Mouse (Mus musculus): ENCODE results near the gene Kcnd2.
A peak's percentile ranks its signal among the peaks of the same experiment; 100 is the strongest.

Kcnd2 gene

DNA sequence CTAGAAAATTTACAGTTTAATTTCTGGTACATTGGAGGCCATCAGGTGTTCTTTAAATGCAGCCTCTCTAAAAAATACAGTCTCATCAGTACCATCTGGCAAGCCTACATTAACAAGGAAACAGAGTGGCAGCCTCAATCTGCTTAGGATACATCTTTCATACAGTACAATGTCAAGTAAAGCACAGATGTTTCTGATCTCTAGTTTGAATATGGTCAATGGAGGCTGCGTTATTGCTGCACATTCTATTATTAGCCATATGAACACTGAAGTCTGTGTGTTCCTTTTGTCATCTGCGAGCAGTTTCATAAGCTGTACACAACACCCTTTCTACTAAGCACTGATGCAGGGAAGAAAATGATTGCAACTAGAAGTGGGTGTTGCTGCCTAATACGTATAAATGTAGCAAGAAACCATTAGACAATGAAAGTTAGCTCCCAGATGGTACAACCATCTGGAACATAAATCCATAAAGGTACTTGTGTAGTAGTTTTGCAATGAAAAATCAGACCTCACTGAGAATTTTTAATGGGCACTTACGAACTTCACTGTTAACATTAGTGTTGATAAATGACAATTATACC is 209.0 kb downstream of the Kcnd2 start:
- DNase-seq, result no peak

DNA sequence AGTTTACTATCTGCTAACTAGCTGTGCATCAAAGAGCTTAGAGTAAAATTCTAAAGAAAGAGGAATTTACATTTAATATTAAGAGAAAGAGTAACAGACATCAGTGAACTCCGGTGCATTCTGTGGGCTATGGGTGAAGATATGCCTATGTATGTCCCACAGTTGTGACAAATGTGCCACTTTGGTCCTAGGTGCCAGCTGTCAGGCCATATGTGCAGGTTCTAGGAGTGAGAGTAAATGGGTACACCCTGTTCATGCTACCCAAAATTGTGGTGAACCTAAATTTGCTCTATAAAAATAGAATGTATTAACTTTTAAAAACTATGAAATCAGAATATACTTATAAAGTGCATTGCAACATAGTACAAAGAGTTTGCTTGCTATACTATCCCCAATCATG is 215.8 kb downstream of the Kcnd2 start:
- DNase-seq, result no peak

DNA sequence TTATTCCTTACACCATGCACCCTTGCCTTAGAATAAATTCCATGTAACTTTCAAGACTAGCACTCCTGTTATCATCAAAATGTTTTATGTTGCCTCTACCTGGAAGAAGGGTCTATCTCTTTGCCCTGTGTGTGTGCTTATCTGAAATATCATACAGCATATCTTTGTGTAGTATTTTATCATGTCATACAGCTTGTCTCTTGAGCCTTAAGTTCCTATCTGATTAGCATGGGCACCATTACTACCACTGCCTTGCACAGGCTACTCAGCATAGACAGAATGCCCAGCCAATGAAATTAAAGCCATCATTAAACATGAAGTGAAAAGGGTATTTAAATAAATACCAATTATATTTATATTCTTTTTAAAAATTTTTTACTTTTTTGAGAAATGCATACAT is 249.4 kb downstream of the Kcnd2 start:
- DNase-seq, result no peak

DNA sequence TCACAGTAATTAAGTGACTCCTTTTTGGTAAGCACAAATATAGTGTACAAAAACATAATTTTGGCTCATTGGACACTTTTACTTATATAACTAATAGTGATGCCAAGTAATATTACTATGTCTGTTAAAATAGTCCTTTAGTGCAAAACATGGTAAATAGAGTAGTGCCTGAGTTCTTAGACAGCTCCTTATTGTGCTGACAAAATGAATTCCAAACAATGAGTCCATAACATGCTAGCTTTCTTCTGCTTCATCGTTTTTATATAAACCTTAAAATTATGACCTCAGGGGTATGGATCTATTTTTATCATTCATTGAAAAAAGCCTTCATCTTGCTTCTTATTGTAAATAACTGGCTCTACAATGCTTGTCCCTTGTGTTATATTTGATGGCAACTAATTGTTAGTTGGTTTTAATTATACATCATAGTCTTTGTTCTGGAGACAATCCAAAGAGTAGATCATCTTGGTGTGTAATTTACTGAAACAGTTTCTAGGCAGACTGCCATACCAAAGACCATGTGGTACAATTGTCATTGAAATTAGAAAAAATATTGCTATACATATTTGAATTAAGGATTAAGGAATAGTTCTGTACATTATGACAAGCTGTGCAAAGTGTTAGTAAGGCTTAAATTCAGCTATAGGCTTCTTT is 256.7 kb downstream of the Kcnd2 start:
- DNase-seq, result no peak

DNA sequence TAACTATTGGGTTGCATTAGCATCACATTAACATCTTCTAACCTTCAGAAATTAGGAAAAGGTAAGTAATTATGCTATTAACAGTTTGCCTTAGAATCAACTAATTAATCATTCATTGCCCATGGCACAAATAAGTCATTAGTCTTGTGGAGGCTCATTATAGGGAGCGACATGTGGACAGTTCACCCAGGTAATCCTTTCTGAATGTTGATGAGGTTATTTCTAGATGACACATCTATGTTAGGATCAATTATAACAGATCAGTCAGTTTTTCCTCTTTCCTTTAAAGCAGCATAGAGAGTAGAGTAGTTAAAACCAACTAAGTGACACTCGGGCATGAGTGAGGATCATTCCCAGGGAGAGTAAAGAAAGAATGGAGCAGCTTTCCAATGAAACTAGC is 267.4 kb downstream of the Kcnd2 start:
- DNase-seq, result no peak

DNA sequence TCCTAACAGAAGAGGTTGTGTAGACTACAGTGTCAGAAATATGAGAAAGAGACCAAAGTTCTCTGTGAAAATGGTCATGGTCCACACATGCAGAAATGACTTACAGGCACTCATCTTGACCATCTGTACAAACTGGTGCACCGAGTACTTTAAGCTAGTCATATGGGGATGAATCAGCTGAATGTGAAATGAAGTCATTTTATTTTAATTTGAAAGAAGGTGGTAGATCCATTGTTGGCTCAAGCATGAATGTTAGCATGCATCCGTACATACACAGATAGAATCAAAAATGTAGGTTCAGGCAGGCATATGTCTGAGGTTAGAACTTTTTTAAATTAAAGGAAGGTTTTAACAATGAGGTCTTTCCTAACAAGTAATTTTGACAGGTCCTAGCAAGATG is 273.2 kb downstream of the Kcnd2 start:
- DNase-seq, result no peak

DNA sequence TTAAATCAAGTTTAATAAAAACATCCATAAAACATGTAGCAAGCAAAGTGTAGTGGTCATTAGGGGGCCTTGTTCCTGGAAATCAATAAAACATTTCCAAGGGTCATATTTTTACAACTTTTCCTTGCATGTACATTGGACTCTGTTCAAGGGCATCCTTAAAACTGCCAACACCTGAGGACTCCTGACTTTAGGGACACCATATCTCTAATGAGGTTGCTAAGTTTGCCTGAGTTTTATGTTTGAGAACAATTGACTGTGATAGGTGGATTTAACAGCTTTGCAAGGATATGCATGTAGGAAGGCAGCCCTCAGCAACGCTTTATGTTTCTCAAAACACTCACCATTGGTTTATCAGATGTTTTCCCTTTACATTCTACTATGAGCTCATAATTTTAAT is 287.6 kb downstream of the Kcnd2 start:
- DNase-seq, result no peak

DNA sequence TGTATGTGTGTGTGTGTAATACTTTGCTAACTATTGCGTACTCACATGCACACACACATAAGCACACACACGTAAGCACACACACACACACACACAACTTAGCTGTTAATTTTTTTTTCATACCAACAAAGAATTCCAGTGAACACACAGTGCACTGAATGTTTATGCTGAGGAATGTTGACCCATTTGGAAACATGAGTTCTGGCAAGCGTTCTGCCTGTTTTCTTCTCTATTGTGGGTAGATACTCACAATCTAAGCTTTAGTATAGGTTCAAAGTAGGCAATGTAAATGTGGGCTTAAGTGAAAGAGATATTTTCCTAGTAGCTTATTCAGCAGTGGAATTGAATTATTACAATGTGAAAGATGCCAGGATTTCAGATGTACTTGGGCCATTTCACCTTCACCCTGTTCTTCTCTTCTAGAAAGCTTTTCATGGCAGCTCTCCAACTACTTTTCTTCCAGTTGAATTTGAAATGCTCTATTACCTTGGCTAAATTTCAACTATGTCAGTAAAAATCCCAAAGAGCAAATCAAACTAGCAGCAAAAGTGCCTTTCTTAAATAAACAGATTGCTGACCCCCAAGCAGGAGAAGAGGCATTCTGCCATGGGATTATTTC is 295.4 kb downstream of the Kcnd2 start:
- peak in 1 of 2 experiments; percentile 75 for DNase-seq

DNA sequence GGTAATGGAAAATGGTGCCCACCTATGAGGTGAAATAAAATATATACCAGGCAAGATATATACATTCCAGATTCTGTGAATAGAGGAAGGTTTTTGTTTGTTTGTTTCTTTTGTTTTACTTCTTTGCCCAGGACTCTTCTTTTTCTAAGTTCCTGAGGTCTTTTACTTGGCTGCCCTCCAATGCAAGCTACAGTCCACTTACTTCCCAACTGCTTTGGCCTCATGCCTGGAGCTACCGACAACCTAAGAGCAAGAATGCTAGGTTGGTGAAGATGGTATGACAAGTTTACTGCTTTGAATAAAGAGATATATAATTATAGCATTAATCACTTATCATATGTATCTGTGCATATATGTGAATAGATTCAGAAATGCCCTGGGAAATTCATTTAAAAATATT is 305.0 kb downstream of the Kcnd2 start:
- DNase-seq, result peak; percentile 51 to 60

DNA sequence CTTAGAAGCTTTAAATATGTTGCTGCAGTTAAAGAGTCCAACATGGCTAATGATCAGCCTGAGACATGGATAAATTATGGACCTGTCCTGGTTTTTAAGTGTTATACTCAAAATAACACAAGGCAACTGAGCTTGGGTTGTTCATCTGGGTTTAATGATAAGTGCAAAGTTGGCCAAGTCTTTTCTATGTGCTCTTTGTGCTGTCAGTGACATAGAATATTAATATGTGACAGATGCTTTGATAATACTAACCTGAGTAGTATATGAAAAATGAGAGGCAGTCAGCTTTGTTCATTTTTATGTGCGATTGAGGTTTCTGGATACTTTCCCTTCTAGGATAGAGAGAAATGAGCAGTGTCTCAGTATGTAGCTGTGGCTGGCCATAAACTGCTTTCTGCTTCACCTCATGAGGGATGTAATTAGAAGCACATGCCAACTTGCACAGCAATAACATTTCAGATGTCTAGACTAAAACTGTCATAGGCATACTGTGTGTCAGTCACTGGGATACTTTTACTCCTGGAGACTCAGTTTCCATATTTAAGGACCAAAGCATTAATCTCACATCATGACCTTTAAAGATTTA is 312.3 kb downstream of the Kcnd2 start:
- DNase-seq, result no peak

DNA sequence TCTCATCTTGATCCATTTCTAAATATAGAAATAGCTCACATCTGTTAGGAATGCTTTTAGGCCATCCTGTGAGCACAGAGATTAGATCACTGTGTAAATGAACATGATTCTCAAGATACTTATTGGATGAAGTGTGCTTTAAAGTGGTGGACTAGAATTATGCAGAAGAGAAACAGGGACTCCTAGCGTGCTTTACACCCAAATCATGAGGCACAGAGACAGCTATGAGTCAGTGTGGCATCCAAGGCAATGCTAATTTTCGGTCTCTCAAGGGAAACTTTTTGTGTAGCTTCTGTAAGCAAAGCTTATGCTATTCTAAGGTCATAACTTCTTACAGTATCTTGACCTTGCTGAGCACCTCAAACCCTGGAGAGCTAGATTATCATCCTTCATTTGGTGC is 318.7 kb downstream of the Kcnd2 start:
- no peak for DNase-seq

DNA sequence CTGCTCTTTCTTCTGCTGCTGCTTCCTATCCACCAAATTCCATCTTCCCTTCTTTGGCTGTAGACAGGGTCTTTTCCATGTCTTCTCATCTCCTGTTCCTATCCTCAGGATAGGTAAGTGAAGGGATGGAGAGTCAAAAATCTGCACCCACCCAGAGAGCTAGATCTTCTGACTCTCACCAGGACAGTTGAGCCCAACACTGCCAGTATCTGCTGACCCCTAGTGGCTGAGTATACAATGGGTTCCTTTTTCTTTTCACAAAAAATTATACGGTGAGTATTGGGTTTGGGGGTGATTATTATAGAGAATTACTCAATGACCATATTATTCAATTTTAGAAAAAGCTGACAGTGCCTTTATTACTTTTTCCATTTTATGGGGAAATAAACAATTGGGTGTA is 319.5 kb downstream of the Kcnd2 start:
- DNase-seq, result peak in 1 of 2 experiments; percentile 2

DNA sequence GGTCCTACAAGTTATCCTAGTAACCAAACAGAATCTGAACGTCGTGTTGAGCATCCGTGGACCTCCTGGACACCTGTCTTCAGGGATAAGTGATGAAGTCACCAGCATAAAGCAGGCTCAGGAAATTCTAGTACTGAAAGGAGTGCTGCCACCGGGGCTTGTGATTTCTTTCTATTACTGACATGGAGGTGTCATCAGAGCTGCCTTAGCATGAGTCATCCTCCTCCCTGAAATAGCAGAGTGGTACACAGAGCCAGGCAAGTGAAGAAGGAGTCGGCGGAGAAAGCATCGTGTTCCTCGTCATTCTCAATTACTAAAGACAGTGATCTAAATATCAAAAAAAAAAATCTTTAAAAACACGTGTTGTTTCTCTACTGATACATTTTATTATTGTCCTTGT is 336.2 kb downstream of the Kcnd2 start:
- no peak for DNase-seq

DNA sequence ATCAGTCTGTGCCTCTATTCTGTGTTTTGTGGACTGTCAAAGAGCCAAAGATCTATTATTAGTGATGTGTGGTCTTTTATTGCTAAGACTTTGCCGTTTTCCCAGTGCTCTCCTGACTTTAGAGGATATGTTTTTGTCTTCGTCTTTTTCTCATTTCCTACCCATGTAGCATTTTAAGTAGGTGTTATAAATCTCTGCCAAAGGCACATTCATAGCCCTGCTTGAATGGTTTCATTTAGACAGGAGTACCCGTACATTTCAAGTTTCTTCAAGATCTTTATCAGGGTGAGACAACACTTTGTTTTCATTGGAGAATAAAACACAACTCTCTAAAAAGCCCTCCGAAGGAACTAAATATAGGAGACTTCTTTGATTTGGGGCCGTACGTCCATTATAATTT is 355.7 kb downstream of the Kcnd2 start:
- DNase-seq, result no peak

DNA sequence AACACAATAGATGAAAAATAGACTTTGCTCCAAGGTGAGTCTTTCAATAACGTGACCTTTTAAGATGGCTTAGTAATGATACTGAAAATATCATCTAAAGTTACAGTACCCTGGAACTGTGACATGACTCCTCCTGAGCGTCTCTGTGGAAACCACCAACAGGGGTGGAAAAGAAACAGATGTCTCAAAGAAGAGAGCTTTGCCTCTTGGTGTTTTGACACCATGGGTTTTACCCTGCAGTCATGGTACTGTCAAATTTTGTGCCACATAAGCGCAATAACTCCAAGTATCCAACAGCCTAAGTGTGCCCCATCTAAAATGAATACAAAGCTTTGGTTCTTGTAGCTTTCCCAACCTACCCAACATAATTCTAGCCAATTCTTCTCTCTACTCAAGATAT is 374.9 kb downstream of the Kcnd2 start:
- DNase-seq, result no peak

DNA sequence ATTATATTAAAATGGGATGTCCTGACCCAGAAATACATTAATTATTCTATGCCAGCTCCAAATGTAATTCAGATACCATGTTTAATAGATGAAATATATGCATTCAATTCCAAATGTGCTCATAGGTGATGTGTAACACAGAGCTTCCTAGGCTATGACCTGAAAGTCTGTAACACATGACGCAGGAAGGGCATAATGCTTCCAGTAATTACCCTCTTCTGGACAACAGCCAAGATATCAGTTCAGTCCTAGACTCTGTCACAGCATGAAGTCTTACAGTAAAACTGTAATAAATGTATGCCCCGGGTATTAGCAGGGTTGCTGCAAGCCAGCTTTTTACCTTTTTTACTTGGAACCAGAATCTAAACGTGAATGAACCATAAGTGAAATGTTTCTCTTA is 382.1 kb downstream of the Kcnd2 start:
- no peak for DNase-seq

DNA sequence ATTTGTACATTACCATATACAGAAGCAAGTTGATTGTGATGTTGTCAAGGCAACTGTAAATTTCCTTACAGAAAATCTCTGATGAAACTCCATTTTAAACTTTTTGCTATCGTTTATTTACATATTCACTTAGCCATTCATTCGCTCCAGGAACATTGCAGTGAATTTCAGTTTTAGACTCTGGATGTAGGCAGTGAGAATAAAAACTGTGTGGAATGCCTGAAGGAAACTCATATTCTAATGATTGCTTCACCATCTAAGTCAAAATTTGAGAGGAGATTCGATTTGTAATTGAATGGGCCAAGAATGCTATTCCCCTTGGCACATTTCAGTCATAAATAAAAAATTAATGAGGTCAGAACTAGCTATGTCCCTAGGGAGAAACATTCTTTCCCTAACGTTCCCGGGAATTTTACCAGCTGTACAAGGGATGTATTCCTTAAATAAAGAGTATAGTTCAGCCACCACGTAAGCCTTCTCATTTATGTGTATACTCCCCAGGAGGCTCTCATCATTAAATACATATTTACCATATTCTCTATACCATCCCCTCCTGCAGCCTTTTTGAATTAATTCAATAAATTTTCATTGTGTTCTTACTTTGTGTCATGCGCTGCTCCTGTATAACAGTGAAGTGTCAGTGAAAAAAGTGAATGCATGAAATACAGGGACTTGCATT is 394.2 kb downstream of the Kcnd2 start:
- no peak for DNase-seq

DNA sequence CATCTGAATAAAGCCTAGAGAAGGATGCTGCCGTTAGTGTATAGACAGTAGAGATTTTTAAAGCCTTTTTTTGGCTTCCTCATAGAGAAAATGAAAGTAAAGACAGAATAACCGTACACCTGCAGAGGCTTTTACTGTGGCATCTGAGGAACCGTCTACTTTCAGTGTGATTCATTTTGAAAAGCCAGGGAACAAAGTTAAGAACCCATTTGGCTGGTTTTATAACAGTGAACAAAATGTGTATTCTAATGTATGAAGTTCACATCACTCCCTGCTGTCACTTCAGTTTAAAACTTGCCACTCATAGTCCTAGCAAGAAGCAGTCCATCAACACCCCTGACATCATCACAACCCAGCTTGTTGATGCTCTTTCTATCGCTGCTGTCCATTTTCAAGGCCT is 414.7 kb downstream of the Kcnd2 start:
- DNase-seq, result no peak

DNA sequence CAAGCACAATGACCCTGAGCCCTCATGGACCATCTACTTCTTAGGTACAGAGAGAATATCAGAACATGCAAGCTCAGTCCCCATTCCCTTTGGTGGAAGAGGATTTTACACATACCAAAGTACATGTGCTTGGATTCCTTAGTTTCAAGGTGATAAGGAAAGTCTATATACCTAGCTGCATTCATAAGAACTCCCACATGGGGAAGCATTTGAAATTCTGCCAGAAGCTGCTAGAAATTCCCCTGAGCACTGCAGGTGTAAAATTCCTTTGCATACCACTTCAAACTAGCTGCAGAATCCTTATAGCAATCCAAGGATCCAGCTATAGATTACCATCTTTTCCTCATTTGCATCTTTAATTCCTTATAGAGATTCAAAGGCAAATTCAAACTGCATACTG is 440.4 kb downstream of the Kcnd2 start:
- no peak for DNase-seq

DNA sequence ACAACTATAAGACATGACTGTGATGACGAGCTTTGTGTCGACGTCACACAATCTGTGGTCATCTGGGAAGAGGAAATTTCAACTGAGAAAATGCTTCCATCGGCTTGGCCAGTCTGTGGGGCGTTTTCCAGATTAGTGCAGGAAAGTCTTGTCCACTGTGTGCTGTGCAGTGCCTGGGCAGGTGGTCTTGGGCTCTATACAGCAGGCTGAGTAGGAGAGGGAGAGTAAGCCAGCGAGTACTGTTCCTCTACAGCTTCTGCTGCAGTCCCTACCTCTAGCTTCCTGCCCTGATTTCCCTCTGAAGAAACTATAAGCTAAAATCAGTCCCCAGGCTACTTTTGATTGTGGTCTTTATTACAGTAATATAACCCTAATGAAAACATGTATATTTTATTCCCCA is 448.8 kb downstream of the Kcnd2 start:
- no peak for DNase-seq

DNA sequence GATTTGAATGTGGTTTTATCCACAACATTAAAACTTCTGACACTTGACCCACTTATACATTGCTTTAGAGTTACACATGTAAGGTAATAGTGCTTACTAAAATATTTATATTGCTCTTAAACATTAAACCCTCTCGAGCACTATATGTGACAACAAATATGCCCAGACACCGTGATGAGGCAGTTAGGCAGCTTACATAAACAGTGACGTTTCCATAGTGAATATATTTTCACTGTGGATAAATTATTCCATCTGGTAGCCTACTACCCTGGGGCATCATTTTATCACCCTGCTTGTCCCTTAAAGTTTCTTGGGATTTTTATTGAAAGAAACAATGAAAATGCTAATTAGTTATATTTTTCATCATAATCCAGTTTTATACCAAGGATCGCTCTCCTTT is 449.3 kb downstream of the Kcnd2 start:
- DNase-seq, result no peak

DNA sequence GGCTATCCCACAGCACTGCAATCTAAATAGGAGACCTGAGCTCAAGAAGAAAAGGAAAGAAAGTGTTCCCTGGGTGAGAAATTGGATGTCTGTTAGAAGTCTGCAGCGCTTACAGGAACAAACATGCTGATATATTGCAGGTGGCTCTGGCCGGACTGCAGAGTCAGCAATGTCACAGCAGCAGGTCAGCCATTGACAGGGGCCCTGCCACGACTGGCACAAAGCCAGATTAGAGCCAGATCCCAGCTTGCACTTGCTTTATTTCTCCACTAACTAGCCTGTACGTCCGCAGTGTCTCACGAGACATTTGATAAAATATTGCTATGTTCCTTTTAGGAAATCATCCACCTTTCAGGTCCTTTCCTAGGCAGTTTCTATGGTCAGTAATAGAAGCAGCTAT is 468.9 kb downstream of the Kcnd2 start:
- peak in 1 of 2 experiments; percentile 3 for DNase-seq

DNA sequence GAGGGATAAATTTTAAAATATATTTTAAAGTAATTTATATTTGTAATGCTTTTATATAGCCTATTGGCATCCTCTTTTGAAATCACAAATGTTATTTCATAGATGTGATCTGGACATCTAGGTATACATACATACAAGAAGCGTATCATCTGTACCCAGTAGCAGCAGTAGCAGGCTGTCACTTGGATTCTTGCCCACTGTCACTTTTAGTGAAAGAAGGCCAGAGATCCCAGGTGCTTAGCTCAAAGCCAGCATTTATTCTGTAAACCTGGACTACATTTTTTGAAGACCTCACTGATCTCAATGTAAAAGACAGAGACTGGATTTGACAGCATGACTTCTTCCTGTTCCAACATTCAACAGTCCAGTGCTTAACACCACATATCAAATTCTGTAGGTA is 471.1 kb downstream of the Kcnd2 start:
- DNase-seq, result no peak

DNA sequence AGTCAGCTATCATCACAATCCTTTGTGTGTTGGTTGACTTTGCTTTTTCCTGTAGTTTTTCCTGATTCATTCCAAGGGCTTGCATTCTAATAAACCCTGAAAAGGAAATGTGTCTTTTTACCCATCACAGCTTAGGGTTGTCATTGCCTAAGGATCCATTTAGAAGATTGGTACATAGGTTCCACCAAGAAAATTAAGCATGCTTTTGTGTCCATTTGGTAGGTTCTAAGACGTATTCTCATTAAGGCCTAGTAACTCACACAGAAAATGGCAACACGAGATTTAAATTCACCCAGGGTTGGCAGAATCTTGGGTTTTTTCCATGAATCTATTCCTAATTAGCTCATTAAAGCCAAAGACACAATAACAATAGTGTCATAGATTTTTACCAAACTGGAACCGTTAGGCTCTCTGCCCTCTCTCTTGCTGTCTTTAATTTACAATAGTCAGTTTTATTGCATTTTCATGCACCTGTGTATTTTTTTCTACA is 477.6 kb downstream of the Kcnd2 start:
- DNase-seq, result no peak

All from kidney, adult 8-10 months (tissue).